Comparison of ENCODE assay signal across 13 mouse cellular contexts in the genomic region with DNA sequence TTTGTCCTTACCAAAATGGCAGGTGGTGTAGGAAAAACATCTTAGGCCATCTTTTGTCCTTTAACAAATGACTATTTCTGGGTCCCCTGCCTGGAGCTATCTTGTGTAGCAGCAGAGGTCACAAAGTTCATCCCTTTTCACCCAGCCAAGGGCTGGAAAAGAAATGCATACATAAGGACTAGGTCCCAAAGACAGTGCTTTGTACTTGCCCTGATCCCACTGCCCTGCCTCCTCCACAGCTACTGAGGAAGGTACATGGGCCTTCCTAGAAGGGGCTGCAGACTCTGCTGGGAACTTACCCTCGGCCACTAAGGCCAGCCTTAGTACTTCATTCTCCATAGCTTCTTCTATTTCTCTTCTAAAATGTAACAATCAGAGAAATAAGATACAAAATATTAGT. TPM values are rescaled to one million over a fixed set of nuclear protein-coding genes. Genes with fewer than 3 reads are reported as not detected.
DNase-seq lines count a peak whose midpoint lies in the region; ATAC-seq and TF ChIP-seq lines count a peak whose summit lies in the region.
"Had no signal": no experiment of that assay in that cellular context is flagged by ENCODE, and none has a peak within 500 bp of the region (broad histone marks: within the 10 kb centered on the region; RNA-seq: fewer than 3 reads in every experiment).

No protein-coding gene starts in this region.

- DNase-seq in heart, adult 11 months = peak; percentile 58
- DNase-seq in lung, embryonic 14.5 days = no peak
- DNase-seq in lung, postnatal 25 days (ENCODE audit: low spot score) = no peak
- no peak for DNase-seq in limb, embryonic 10.5 days (ENCODE audit: low spot score)
- DNase-seq in kidney, adult 18-20 months = no peak
- DNase-seq in spleen, postnatal 4 days (ENCODE audit: low spot score in 2 of 2) = no peak

- H3K27me3 ChIP-seq in heart, embryonic 12.5 days (replicated peaks) = 0 out of 2 replicates have a peak, but pooled peaks cover 3% of the 10 kb centered on the region
- H3K27me3 ChIP-seq in lung, embryonic 14.5 days (ENCODE audit: insufficient read depth, low read length) = no peaks in the 10 kb centered on the region
- no peaks in the 10 kb centered on the region for H3K27me3 ChIP-seq in limb, embryonic 10.5 days (ENCODE audit: low read depth, poor library complexity, severe bottlenecking)
- no peaks in the 10 kb centered on the region for H3K27me3 ChIP-seq in midbrain, embryonic 16.5 days (ENCODE audit: control insufficient read depth, insufficient read depth, low read depth, low read length)
- H3K27me3 ChIP-seq: CH12.LX had no signal

- no peak overlapping the region for H3K4me3 ChIP-seq in heart, embryonic 12.5 days
- H3K4me3 ChIP-seq in lung, embryonic 14.5 days (ENCODE audit: low read depth, low read length) = no peak overlapping the region
- H3K4me3 ChIP-seq in limb, embryonic 10.5 days = no peak overlapping the region
- no peak overlapping the region for H3K4me3 ChIP-seq in midbrain, embryonic 16.5 days (ENCODE audit: low read depth, low read length)
- H3K4me3 ChIP-seq: left cerebral cortex, adult 2 months had no signal

- no peaks in the 10 kb centered on the region for H3K9me3 ChIP-seq in heart, embryonic 12.5 days (replicated peaks)
- H3K9me3 ChIP-seq in lung, embryonic 14.5 days (ENCODE audit: low read depth, low read length) = no peaks in the 10 kb centered on the region
- H3K9me3 ChIP-seq in limb, embryonic 10.5 days (replicated peaks) = no peaks in the 10 kb centered on the region
- no peaks in the 10 kb centered on the region for H3K9me3 ChIP-seq in midbrain, embryonic 16.5 days (replicated peaks; ENCODE audit: control insufficient read depth, low read length, poor library complexity, severe bottlenecking)

- H3K27ac ChIP-seq in heart, embryonic 12.5 days (ENCODE audit: poor library complexity, severe bottlenecking) = no peak overlapping the region
- H3K27ac ChIP-seq in lung, embryonic 14.5 days (ENCODE audit: low read depth) = no peak overlapping the region
- peak overlapping the region; percentile 59 for H3K27ac ChIP-seq in limb, embryonic 10.5 days
- H3K27ac ChIP-seq in midbrain, embryonic 16.5 days (ENCODE audit: low read length) = no peak overlapping the region
- H3K27ac ChIP-seq: left cerebral cortex, adult 2 months; liver, embryonic 14.5 days had no signal

- no peak overlapping the region for H3K9ac ChIP-seq in heart, embryonic 12.5 days
- no peak overlapping the region for H3K9ac ChIP-seq in lung, embryonic 14.5 days
- no peak overlapping the region for H3K9ac ChIP-seq in midbrain, embryonic 16.5 days (ENCODE audit: low read depth, low read length)
- H3K9ac ChIP-seq: liver, embryonic 14.5 days had no signal

- no peak overlapping the region for H3K4me2 ChIP-seq in heart, embryonic 12.5 days
- no peak overlapping the region for H3K4me2 ChIP-seq in lung, embryonic 14.5 days
- H3K4me2 ChIP-seq in midbrain, embryonic 16.5 days (ENCODE audit: low read length) = no peak overlapping the region
- H3K4me2 ChIP-seq: heart, embryonic 11.5 days had no signal

- peaks cover 3% of the 10 kb centered on the region; the same call in 1 of the 2 replicates for H3K4me1 ChIP-seq in heart, embryonic 12.5 days (replicated peaks)
- no peaks in the 10 kb centered on the region for H3K4me1 ChIP-seq in lung, embryonic 14.5 days (ENCODE audit: insufficient read depth)
- peaks cover 17% of the 10 kb centered on the region for H3K4me1 ChIP-seq in limb, embryonic 10.5 days
- no peaks in the 10 kb centered on the region for H3K4me1 ChIP-seq in midbrain, embryonic 16.5 days (ENCODE audit: control insufficient read depth, insufficient read depth, low read length)

- ATAC-seq in heart, embryonic 12.5 days (ENCODE audit: insufficient number of reproducible peaks, low FRiP score) = no peak
- 0 out of 2 replicates have a peak, but pooled peaks have one; percentile 19 for ATAC-seq in lung, embryonic 14.5 days (ENCODE audit: insufficient read depth)
- peak; percentile 21; the same call in 1 of the 2 replicates for ATAC-seq in midbrain, embryonic 16.5 days

- WGBS in heart, embryonic 12.5 days = 71% methylated on average over 1 of the region's 1 CpGs
- WGBS in lung, embryonic 14.5 days = 66% methylated on average over 1 of the region's 1 CpGs
- 86% methylated on average over 1 of the region's 1 CpGs for WGBS in limb, embryonic 10.5 days
- 55% methylated on average over 1 of the region's 1 CpGs for WGBS in midbrain, embryonic 16.5 days

- TF ChIP-seq CTCF in lung, embryonic 14.5 days (IDR thresholded peaks at IDR 0.05; ENCODE audit: low read depth) = no peak

- no peaks in the 10 kb centered on the region for H3K36me3 ChIP-seq in heart, embryonic 12.5 days
- no peaks in the 10 kb centered on the region for H3K36me3 ChIP-seq in lung, embryonic 14.5 days (ENCODE audit: insufficient read depth)
- H3K36me3 ChIP-seq in limb, embryonic 10.5 days = no peaks in the 10 kb centered on the region
- no peaks in the 10 kb centered on the region for H3K36me3 ChIP-seq in midbrain, embryonic 16.5 days (ENCODE audit: control insufficient read depth, insufficient read depth, low read length)

RNA-seq across cellular contexts. Expression of a gene that starts 27.5 kb away (rescaled TPM):
- 1,446 and 1,448 TPM in 2 replicates for polyA plus RNA-seq in heart, embryonic 12.5 days (2016; fragmentation: Nextera tagmentation; extraction: Ambion mirVana)
- 1,980 and 2,011 TPM in 2 replicates for polyA plus RNA-seq in lung, embryonic 14.5 days (2014; fragmentation: Nextera tagmentation; extraction: Ambion mirVana)
- 1,045 and 1,269 TPM in 2 replicates for polyA plus RNA-seq in limb, embryonic 10.5 days (2016; fragmentation: Nextera tagmentation; extraction: Ambion mirVana)
- 1,445 and 1,454 TPM in 2 replicates for polyA plus RNA-seq in midbrain, embryonic 16.5 days (2015; fragmentation: Nextera tagmentation; extraction: Ambion mirVana)

RNA-seq across cellular contexts. Expression of a gene that starts 34.9 kb away (rescaled TPM):
- polyA plus RNA-seq in heart, embryonic 12.5 days (2016; fragmentation: Nextera tagmentation; extraction: Ambion mirVana) = 8.9 and 9.8 TPM in 2 replicates
- polyA plus RNA-seq in lung, embryonic 14.5 days (2014; fragmentation: Nextera tagmentation; extraction: Ambion mirVana) = 11.3 and 14.7 TPM in 2 replicates
- polyA plus RNA-seq in limb, embryonic 10.5 days (2016; fragmentation: Nextera tagmentation; extraction: Ambion mirVana) = 14.9 and 15.2 TPM in 2 replicates
- polyA plus RNA-seq in midbrain, embryonic 16.5 days (2015; fragmentation: Nextera tagmentation; extraction: Ambion mirVana) = 11.1 and 15.0 TPM in 2 replicates
- polyA plus RNA-seq: kidney, adult 2 months had no signal
